Mouse (Mus musculus) liver, embryonic 14.5 days (tissue): ENCODE measurements around the gene Fam241b. TPM values are rescaled to one million over a fixed set of nuclear protein-coding genes. Genes with fewer than 3 reads are reported as not detected.

ENCODE experiments used
- ATAC-seq: fragments of 200-750 bp; cut with Nextera tagmentation; 2 replicates; pipeline ENCODE4 v1.8.0; 2017; ENCODE audit warnings: moderate number of reproducible peaks, mild to moderate bottlenecking, moderate library complexity; ENCODE audit not compliant: insufficient read depth
- DNase-seq, 3 experiments: peaks; one replicate each; pipeline ENCODE4 v3.0.0-alpha.2; 2012 to 2013; ENCODE audit warnings: low read depth in 3 of 3, low spot score in 3 of 3
- H3K27ac ChIP-seq: fragments of 300-500 bp; sonication (generic); 2 replicates; pipeline ENCODE4 v1.5.1; 2014; ENCODE audit warnings: moderate library complexity, mild to moderate bottlenecking, control low read depth, inconsistent platforms
- H3K27me3 ChIP-seq: fragments of 300-500 bp; sonication (generic); 2 replicates; pipeline ENCODE4 v1.6.1; 2014; ENCODE audit warnings: mild to moderate bottlenecking, low read length, moderate library complexity; ENCODE audit not compliant: control insufficient read depth, insufficient read depth
- H3K36me3 ChIP-seq: fragments of 300-500 bp; sonication (generic); replicated peaks from 2 replicates; pipeline ENCODE4 v1.6.1; 2014; ENCODE audit warnings: low read depth; ENCODE audit not compliant: control insufficient read depth, insufficient read depth
- H3K4me1 ChIP-seq, 2 experiments: fragments of 200-500 bp in 1 of 2; fragments of 300-500 bp in 1 of 2; sonication (generic) in 1 of 2; replicated peaks; 2 replicates each; pipeline ENCODE4 v1.6.1; 2012 to 2014; ENCODE audit warnings: antibody characterized with exemption in 1 of 2, inconsistent platforms in 1 of 2, low read length in 1 of 2; ENCODE audit not compliant: control insufficient read depth in 2 of 2, insufficient read depth in 2 of 2
- H3K4me2 ChIP-seq: fragments of 300-500 bp; sonication (generic); 2 replicates; pipeline ENCODE4 v1.6.1; 2014; ENCODE audit warnings: low read depth, mild to moderate bottlenecking, control low read depth, moderate library complexity
- H3K4me3 ChIP-seq, 2 experiments: fragments of 200-500 bp in 1 of 2; fragments of 300-500 bp in 1 of 2; sonication (generic) in 1 of 2; 2 replicates each; pipeline ENCODE4 v1.5.1; 2012 to 2014; ENCODE audit warnings: low read depth in 2 of 2, low read length in 2 of 2, mild to moderate bottlenecking in 2 of 2, control low read depth in 1 of 2, inconsistent platforms in 1 of 2, moderate library complexity in 1 of 2; ENCODE audit not compliant: insufficient read depth in 1 of 2
- H3K9ac ChIP-seq: fragments of 300-500 bp; sonication (generic); replicated peaks from 2 replicates; pipeline ENCODE4 v1.6.1; 2014; ENCODE audit warnings: mild to moderate bottlenecking, control low read depth, moderate library complexity
- H3K9me3 ChIP-seq: fragments of 300-500 bp; sonication (generic); 2 replicates; pipeline ENCODE4 v1.6.1; 2016; ENCODE audit warnings: low read length, mixed read lengths; ENCODE audit not compliant: control insufficient read depth
- CTCF ChIP-seq: IDR thresholded peaks from 2 replicates; pipeline ENCODE4 v1.5.1; 2016; ENCODE audit warnings: antibody characterized with exemption, low read depth, control low read depth
- EP300 ChIP-seq: IDR thresholded peaks from 2 replicates; pipeline ENCODE4 v1.6.1; 2016; ENCODE audit warnings: antibody characterized with exemption, low read depth
- whole genome bisulfite sequencing: fragments of 180-500 bp; shearing (Covaris S2); extraction: QIAGEN DNeasy Blood & Tissue Kit; methylation state at CpG from one replicate; pipeline ENCODE4 v1.1.7; 2014; ENCODE audit not compliant: insufficient replicate concordance; 5-methylcytosine and 5-hydroxymethylcytosine counted together
- polyA plus RNA-seq, 2 experiments: library from polyadenylated mRNA; depleted of rRNA in 1 of 2; stranded (reverse) in 1 of 2; unstranded in 1 of 2; fragments of >200 nt; fragmentation: Nextera tagmentation in 1 of 2; extraction: Ambion mirVana in 1 of 2; gene quantifications; 2 replicates each; pipeline versions ENCODE4 v1.2.1 to v1.2.3; 2012 to 2014

The Fam241b gene
- polyA plus RNA-seq, 2 experiments, result 0.20 to 0.27 TPM

- ATAC-seq (no peak), DNase-seq (no peak)
- Histone ChIP-seq H3K4me1 (peaks cover 0 to 6% of the 10 kb centered on the region in 2 experiments; a peak in 2 of 4 replicates), H3K4me3 (no peak overlapping the region), H3K27me3 (no peaks in the 10 kb centered on the region), H3K27ac (no peak overlapping the region), H3K9ac (no peak overlapping the region), H3K36me3 (no peaks in the 10 kb centered on the region), H3K9me3 (no peaks in the 10 kb centered on the region), H3K4me2 (no peak overlapping the region)
- TF ChIP-seq EP300, result no peak
- peak; percentile 41 for TF ChIP-seq CTCF
- WGBS, result 42% methylated on average over 5 of the region's 5 CpGs
Measured at GRCm38 (mm10) chr10:62062786-62063185, 80.9 kb downstream of the Fam241b start.

- Histone ChIP-seq H3K4me2 (no peak overlapping the region), H3K27me3 (no peaks in the 10 kb centered on the region), H3K9ac (no peak overlapping the region), H3K4me3 (no peak overlapping the region), H3K4me1 (peaks cover 0 to 2% of the 10 kb centered on the region in 2 experiments; a peak in 2 of 4 replicates), H3K27ac (no peak overlapping the region), H3K36me3 (no peaks in the 10 kb centered on the region), H3K9me3 (no peaks in the 10 kb centered on the region)
- DNase-seq, result no peak
- ATAC-seq, result no peak
- WGBS, result 50% methylated on average over 14 of the region's 14 CpGs
- no peak for TF ChIP-seq CTCF
- no peak for TF ChIP-seq EP300
Measured at GRCm38 (mm10) chr10:62060969-62061678, 82.6 kb downstream of the Fam241b start.

- Histone ChIP-seq H3K27ac (no peak overlapping the region), H3K4me3 (no peak overlapping the region), H3K36me3 (no peaks in the 10 kb centered on the region), H3K4me1 (no peaks in the 10 kb centered on the region), H3K4me2 (no peak overlapping the region), H3K9me3 (no peaks in the 10 kb centered on the region), H3K9ac (no peak overlapping the region), H3K27me3 (no peaks in the 10 kb centered on the region)
- WGBS, result 59% methylated on average over 16 of the region's 16 CpGs
- DNase-seq, result no peak
- no peak for TF ChIP-seq EP300
- no peak for TF ChIP-seq CTCF
- no peak for ATAC-seq
Measured at GRCm38 (mm10) chr10:62060224-62060913, 83.4 kb downstream of the Fam241b start.

GRCm38 (mm10) chr10:62058508-62059375 is 85.0 kb downstream of the Fam241b start:
- no peak for TF ChIP-seq EP300
- TF ChIP-seq CTCF, result no peak
- H3K4me2 ChIP-seq, result no peak overlapping the region
- H3K4me3 ChIP-seq, result no peak overlapping the region
- H3K9me3 ChIP-seq, result no peaks in the 10 kb centered on the region
- WGBS, result 59% methylated on average over 13 of the region's 13 CpGs
- DNase-seq (no peak), ATAC-seq (no peak)
- no peak overlapping the region for H3K27ac ChIP-seq
- no peaks in the 10 kb centered on the region for H3K36me3 ChIP-seq
- no peaks in the 10 kb centered on the region for H3K27me3 ChIP-seq
- H3K4me1 ChIP-seq, result no peaks in the 10 kb centered on the region
- H3K9ac ChIP-seq, result no peak overlapping the region

Other genes starting within 250 kb of the Fam241b start
- 0.57 and 0.79 TPM in 2 replicates for gene Col13a1, start 164.8 kb downstream of the Fam241b start, polyA plus RNA-seq (2012; rRNA removed)
- 0.39 and 0.67 TPM in 2 replicates for gene Col13a1, start 164.8 kb downstream of the Fam241b start, polyA plus RNA-seq (2014; fragmentation: Nextera tagmentation; extraction: Ambion mirVana)
- gene Neurog3, start 10.8 kb downstream of the Fam241b start, polyA plus RNA-seq (2012; rRNA removed), result 0.06 and 0.16 TPM in 2 replicates
- gene Neurog3, start 10.8 kb downstream of the Fam241b start, polyA plus RNA-seq (2014; fragmentation: Nextera tagmentation; extraction: Ambion mirVana), result not detected in 2 replicates
- 7.3 and 11.0 TPM in 2 replicates for gene Tspan15, start 87.3 kb upstream of the Fam241b start, polyA plus RNA-seq (2012; rRNA removed)
- gene Tspan15, start 87.3 kb upstream of the Fam241b start, polyA plus RNA-seq (2014; fragmentation: Nextera tagmentation; extraction: Ambion mirVana), result 7.3 and 9.8 TPM in 2 replicates
- not detected in 2 replicates for gene Tacr2, start 108.5 kb upstream of the Fam241b start, polyA plus RNA-seq (2012; rRNA removed)
- not detected in 2 replicates for gene Tacr2, start 108.5 kb upstream of the Fam241b start, polyA plus RNA-seq (2014; fragmentation: Nextera tagmentation; extraction: Ambion mirVana)
- gene Hk1, start 236.0 kb upstream of the Fam241b start, polyA plus RNA-seq (2012; rRNA removed), result 40.8 and 56.1 TPM in 2 replicates
- 54.2 and 58.7 TPM in 2 replicates for gene Hk1, start 236.0 kb upstream of the Fam241b start, polyA plus RNA-seq (2014; fragmentation: Nextera tagmentation; extraction: Ambion mirVana)